Mouse (Mus musculus): ENCODE data around the gene Rgmb. TPM values are rescaled to one million over a fixed set of nuclear protein-coding genes. Genes with fewer than 3 reads are reported as not detected.

The Rgmb gene
- polyA plus RNA-seq, 1 experiment from 2014 or later, result 8.9 TPM

DNA sequence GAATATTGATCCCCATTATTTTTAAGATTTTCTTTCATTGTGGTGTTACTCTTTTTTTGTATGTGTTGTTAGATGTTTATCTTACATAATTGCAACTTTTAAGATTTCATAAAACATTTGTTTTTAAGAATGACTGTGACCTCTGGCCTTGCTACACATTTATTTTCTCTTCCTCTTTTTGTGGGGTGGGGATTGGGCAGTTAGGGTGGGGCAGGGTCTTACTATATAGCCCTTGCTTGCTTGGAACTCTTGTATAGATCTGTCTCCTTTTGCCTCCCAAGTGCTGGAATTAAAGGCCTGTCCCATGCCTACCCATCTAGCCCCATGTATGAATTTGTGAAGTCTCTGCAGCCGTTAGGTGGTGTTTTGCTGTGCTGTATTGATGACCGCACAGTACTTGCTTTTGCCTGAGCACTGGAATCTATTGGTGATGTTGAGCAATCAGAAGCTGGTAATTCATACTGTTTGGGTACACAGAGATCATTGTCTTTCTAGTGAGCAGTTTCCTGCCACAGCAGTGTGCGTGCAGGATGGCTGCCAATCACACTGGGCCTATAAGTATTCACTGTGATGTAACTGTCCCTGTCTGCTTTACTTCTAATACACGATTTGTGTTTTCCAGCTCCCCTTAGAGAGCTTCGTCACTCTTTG, 56.1 kb downstream of the Rgmb start:
- Histone ChIP-seq H3K27ac (ENCODE audit: low read depth, low read length) (no peak overlapping the region), H3K4me2 (no peak overlapping the region), H3K36me3 (ENCODE audit: control insufficient read depth, insufficient read depth, low read length) (peaks cover 6% of the 10 kb centered on the region), H3K9me3 (replicated peaks; ENCODE audit: control insufficient read depth, low read length) (no peaks in the 10 kb centered on the region), H3K4me3 (ENCODE audit: low read depth, low read length) (no peak overlapping the region), H3K27me3 (ENCODE audit: control insufficient read depth, insufficient read depth, low read length) (no peaks in the 10 kb centered on the region), H3K9ac (ENCODE audit: low read depth, low read length) (no peak overlapping the region), H3K4me1 (ENCODE audit: control insufficient read depth, insufficient read depth, low read length) (no peaks in the 10 kb centered on the region)
- 79% methylated on average over 5 of the region's 5 CpGs for WGBS (ENCODE audit: insufficient replicate concordance)
- no peak for ATAC-seq (replicated peaks; ENCODE audit: insufficient number of reproducible peaks, low FRiP score, low TSS enrichment)

DNA sequence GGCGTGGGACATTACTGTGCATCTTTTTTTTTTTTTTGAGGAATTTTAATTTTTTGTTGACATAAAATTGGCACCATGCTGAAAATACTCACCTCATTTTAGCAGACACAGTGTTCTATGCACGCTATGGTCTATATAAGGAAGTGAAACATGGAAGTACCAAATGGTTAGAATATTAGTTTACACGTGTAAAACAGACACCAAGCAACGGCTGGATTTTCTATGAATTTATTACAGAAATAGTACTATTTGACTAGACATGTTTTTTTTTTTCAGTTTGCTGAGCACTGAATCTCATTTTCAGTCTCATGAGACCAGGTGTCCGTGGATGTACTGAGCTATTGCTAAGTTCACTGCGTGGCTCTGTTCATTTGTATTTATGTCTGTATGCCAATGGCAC, 56.9 kb downstream of the Rgmb start:
- WGBS (ENCODE audit: insufficient replicate concordance), result 88% methylated on average over 6 of the region's 6 CpGs
- Histone ChIP-seq H3K9ac (ENCODE audit: low read depth, low read length) (no peak overlapping the region), H3K36me3 (ENCODE audit: control insufficient read depth, insufficient read depth, low read length) (peaks cover 9% of the 10 kb centered on the region), H3K27ac (ENCODE audit: low read depth, low read length) (no peak overlapping the region), H3K4me3 (ENCODE audit: low read depth, low read length) (no peak overlapping the region), H3K4me1 (ENCODE audit: control insufficient read depth, insufficient read depth, low read length) (no peaks in the 10 kb centered on the region), H3K27me3 (ENCODE audit: control insufficient read depth, insufficient read depth, low read length) (no peaks in the 10 kb centered on the region), H3K9me3 (replicated peaks; ENCODE audit: control insufficient read depth, low read length) (no peaks in the 10 kb centered on the region), H3K4me2 (no peak overlapping the region)
- ATAC-seq (replicated peaks; ENCODE audit: insufficient number of reproducible peaks, low FRiP score, low TSS enrichment), result no peak

DNA sequence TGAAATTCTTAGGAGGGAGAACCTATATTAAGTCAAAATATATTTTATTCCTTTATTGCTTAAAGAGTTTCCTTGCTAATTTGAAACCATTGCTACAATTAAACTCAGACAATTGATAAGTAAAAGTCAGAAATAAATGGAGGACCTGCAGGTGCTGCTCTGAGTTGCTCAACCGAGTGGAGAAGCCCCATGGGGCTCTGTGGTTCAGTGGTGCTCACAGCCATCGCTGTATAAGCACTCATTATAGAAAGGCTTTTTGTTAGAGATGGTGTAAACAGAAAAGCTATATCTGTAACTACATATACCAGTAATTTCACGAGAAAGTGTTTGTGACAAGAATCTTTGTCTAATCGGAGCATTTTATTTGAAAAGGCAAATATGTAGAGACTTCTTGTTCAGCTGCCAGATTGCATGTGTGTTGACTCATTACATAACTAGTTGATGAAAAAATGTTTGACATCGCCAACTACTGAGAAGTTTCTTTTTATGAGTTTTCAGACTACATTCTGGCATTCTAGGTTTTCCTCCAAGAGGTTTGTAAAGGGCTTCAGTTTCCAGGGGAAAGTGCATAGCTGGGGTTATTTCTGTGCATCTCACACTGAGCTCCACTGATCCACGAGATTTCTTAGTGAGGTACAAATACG, 61.6 kb downstream of the Rgmb start:
- no peak overlapping the region for H3K27ac ChIP-seq (ENCODE audit: low read depth, low read length)
- no peak for ATAC-seq (replicated peaks; ENCODE audit: insufficient number of reproducible peaks, low FRiP score, low TSS enrichment)
- peaks cover 22% of the 10 kb centered on the region for H3K36me3 ChIP-seq (ENCODE audit: control insufficient read depth, insufficient read depth, low read length)
- H3K4me2 ChIP-seq, result no peak overlapping the region
- H3K4me3 ChIP-seq (ENCODE audit: low read depth, low read length), result no peak overlapping the region
- H3K9me3 ChIP-seq (replicated peaks; ENCODE audit: control insufficient read depth, low read length), result no peaks in the 10 kb centered on the region
- WGBS (ENCODE audit: insufficient replicate concordance), result 91% methylated on average over 7 of the region's 7 CpGs
- no peaks in the 10 kb centered on the region for H3K27me3 ChIP-seq (ENCODE audit: control insufficient read depth, insufficient read depth, low read length)
- no peaks in the 10 kb centered on the region for H3K4me1 ChIP-seq (ENCODE audit: control insufficient read depth, insufficient read depth, low read length)
- no peak overlapping the region for H3K9ac ChIP-seq (ENCODE audit: low read depth, low read length)

DNA sequence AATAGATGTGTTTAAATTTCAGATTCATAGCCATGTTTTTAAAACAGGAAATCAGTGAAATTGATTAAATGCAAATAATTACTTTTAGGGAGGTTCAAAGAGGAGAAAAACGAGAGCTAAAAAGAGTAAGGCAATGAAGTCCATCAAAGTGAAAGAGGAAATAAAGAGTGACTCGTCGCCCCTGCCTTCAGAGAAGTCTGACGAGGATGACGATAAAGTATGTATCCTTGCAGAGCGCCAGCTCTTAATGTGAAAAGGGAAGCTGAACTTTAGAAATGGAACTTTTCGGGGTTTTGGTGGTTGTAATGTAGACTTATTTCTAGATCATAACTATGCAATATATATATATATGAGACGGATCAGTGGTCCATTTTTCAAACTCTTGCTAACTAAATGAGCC, 69.6 kb downstream of the Rgmb start:
- H3K9me3 ChIP-seq (replicated peaks; ENCODE audit: control insufficient read depth, low read length), result no peaks in the 10 kb centered on the region
- no peak for ATAC-seq (replicated peaks; ENCODE audit: insufficient number of reproducible peaks, low FRiP score, low TSS enrichment)
- H3K27me3 ChIP-seq (ENCODE audit: control insufficient read depth, insufficient read depth, low read length), result no peaks in the 10 kb centered on the region
- H3K4me3 ChIP-seq (ENCODE audit: low read depth, low read length), result no peak overlapping the region
- H3K36me3 ChIP-seq (ENCODE audit: control insufficient read depth, insufficient read depth, low read length), result peaks cover 14% of the 10 kb centered on the region
- no peak overlapping the region for H3K27ac ChIP-seq (ENCODE audit: low read depth, low read length)
- WGBS (ENCODE audit: insufficient replicate concordance), result 90% methylated on average over 8 of the region's 8 CpGs
- H3K4me2 ChIP-seq, result no peak overlapping the region
- H3K4me1 ChIP-seq (ENCODE audit: control insufficient read depth, insufficient read depth, low read length), result no peaks in the 10 kb centered on the region
- no peak overlapping the region for H3K9ac ChIP-seq (ENCODE audit: low read depth, low read length)

Other genes with a start within 250 kb of the Rgmb start
- 17.1 and 26.2 TPM in 2 replicates for gene Chd1, start 126.1 kb downstream of the Rgmb start, polyA plus RNA-seq (2014; fragmentation: Nextera tagmentation; extraction: Ambion mirVana)